Mouse (Mus musculus): ENCODE measurements at regions not wholly inside any gene's neighbourhood (a gene's known extent, or its start where the extent isn't known, plus 50 kb on each side); places are given as distances from the start of the nearest gene placed in this dataset.

DNA sequence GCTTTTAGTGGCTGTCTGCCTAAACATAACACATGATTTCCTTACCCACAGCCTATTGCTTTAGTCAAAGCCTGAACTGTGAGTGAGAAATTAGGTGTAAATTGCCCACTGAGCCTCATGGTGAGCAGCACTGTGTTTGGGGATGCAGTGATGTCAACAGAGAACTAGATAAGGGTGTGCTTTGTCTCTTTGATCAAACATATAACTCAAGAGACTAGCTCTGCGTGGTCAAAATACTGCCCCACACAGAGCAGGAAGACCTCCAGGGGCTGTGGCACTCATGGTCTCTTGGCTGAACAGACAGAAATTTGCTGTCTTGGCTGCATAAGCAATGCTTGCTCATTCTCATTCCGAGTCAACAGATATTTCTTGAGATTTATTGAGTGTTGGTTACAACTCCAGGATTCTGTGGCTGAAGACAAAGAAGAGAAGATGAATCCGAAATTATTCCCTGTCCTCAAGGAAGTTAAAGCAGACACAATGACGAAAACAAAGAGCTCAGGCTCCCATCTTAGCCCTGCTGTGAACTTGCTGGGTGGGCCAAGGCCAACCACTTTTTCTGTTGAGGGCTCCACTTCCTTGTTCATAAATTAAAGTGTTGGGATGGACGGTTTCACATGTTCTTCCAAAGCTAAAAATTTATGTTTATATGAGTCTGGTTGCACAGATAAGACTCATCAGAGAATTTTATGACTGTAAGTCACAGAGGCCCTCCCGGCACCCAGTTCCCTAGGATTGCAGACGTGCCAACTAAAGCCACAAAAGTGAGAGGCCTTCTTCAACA, 882.4 kb downstream of the Kcnma1 start:
- no peak overlapping the region for H3K27ac ChIP-seq (ENCODE audit: low read depth)
- H3K4me3 ChIP-seq (ENCODE audit: low read depth, low read length): no peak overlapping the region

DNA sequence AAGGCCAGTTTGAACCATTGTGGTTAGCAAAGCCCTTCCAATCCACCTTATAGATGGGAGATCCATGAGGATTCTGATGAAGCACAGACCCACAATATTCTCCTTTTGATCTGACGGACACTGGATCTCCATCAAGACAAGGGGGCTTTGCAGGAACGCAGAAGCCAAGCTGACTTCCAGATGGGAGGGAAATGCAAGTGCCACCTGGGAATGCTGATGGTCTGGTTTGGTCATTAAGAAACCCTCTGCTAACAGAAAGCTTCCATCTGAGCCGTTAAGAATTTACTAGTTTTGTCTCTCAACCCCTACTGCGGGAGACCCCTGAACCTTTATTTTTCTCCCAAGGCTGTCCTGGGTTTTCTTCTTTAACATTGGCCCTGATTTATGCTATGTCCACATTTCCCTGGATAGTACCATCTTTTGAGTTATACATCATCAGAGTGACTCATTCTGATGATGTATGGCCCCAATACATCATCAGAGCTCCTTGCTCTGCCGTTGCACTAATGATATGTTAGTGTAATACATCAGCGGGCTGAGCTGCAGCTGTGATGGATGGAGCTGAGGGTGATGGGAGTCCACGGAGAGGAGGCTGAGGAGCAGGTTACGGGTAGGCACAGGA, 898.3 kb downstream of the Kcnma1 start:
- no peaks in the 10 kb centered on the region for H3K9me3 ChIP-seq (replicated peaks; ENCODE audit: control insufficient read depth, low read length)
- TF ChIP-seq EP300 (IDR thresholded peaks at IDR 0.05; ENCODE audit: low read depth): no peak
- TF ChIP-seq CTCF (IDR thresholded peaks at IDR 0.05; ENCODE audit: low read depth): no peak

More for the DNA sequence above, 882.4 kb downstream of the Kcnma1 start:
- 67% methylated on average over 7 of the region's 7 CpGs for WGBS
- Histone ChIP-seq H3K27me3 (ENCODE audit: control insufficient read depth, insufficient read depth, low read length) (no peaks in the 10 kb centered on the region), H3K36me3 (replicated peaks; ENCODE audit: control insufficient read depth, insufficient read depth, low read length) (no peaks in the 10 kb centered on the region), H3K4me1 (ENCODE audit: control insufficient read depth, insufficient read depth) (no peaks in the 10 kb centered on the region), H3K9ac (replicated peaks; ENCODE audit: low read depth, low read length) (no peak overlapping the region), H3K9me3 (replicated peaks; ENCODE audit: control insufficient read depth, low read length) (no peaks in the 10 kb centered on the region), H3K4me2 (ENCODE audit: low read depth, low read length) (no peak overlapping the region)
- DNase-seq (ENCODE audit: low spot score): no peak
- ATAC-seq (ENCODE audit: insufficient read depth, low read depth): no peak
- TF ChIP-seq CTCF (IDR thresholded peaks at IDR 0.05; ENCODE audit: low read depth): no peak
- TF ChIP-seq EP300 (IDR thresholded peaks at IDR 0.05; ENCODE audit: low read depth): no peak

DNA sequence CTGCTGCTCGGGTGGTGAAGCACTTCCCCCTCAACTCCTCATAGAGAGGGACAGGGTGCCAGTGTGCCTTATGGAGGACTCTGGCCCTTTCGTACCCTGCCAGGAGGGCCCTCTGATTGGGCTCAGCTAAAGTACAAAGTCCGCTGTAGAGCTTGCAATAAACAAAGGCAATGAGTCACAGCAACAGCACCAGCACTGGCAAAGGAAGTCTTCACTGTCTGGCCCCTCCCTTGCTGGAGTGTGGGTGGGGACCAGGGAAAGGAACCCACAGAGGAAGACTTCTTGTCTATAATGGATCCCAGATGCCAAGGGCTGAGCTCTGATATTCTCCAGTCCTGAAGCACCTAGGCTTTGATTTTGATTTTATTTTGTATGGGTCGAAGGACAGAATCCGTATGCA, 899.4 kb downstream of the Kcnma1 start:
- H3K9me3 ChIP-seq (replicated peaks; ENCODE audit: control insufficient read depth, low read length): no peaks in the 10 kb centered on the region
- H3K4me1 ChIP-seq (ENCODE audit: control insufficient read depth, insufficient read depth): no peaks in the 10 kb centered on the region
- no peak overlapping the region for H3K4me2 ChIP-seq (ENCODE audit: low read depth, low read length)
- no peak overlapping the region for H3K4me3 ChIP-seq (ENCODE audit: low read depth, low read length)
- TF ChIP-seq EP300 (IDR thresholded peaks at IDR 0.05; ENCODE audit: low read depth): no peak
- TF ChIP-seq CTCF (IDR thresholded peaks at IDR 0.05; ENCODE audit: low read depth): no peak
- no peaks in the 10 kb centered on the region for H3K36me3 ChIP-seq (replicated peaks; ENCODE audit: control insufficient read depth, insufficient read depth, low read length)
- WGBS: 57% methylated on average over 5 of the region's 5 CpGs
- no peaks in the 10 kb centered on the region for H3K27me3 ChIP-seq (ENCODE audit: control insufficient read depth, insufficient read depth, low read length)
- no peak overlapping the region for H3K27ac ChIP-seq (ENCODE audit: low read depth)
- no peak overlapping the region for H3K9ac ChIP-seq (replicated peaks; ENCODE audit: low read depth, low read length)
- DNase-seq (ENCODE audit: low spot score) (no peak), ATAC-seq (ENCODE audit: insufficient read depth, low read depth) (no peak)

More for the DNA sequence above, 898.3 kb downstream of the Kcnma1 start:
- Histone ChIP-seq H3K36me3 (replicated peaks; ENCODE audit: control insufficient read depth, insufficient read depth, low read length) (no peaks in the 10 kb centered on the region), H3K4me1 (ENCODE audit: control insufficient read depth, insufficient read depth) (no peaks in the 10 kb centered on the region), H3K9ac (replicated peaks; ENCODE audit: low read depth, low read length) (no peak overlapping the region), H3K27me3 (ENCODE audit: control insufficient read depth, insufficient read depth, low read length) (no peaks in the 10 kb centered on the region), H3K27ac (ENCODE audit: low read depth) (no peak overlapping the region), H3K4me2 (ENCODE audit: low read depth, low read length) (no peak overlapping the region), H3K4me3 (ENCODE audit: low read depth, low read length) (no peak overlapping the region)
- ATAC-seq (ENCODE audit: insufficient read depth, low read depth) (no peak), DNase-seq (ENCODE audit: low spot score) (no peak)
- 73% methylated on average over 8 of the region's 8 CpGs for WGBS

DNA sequence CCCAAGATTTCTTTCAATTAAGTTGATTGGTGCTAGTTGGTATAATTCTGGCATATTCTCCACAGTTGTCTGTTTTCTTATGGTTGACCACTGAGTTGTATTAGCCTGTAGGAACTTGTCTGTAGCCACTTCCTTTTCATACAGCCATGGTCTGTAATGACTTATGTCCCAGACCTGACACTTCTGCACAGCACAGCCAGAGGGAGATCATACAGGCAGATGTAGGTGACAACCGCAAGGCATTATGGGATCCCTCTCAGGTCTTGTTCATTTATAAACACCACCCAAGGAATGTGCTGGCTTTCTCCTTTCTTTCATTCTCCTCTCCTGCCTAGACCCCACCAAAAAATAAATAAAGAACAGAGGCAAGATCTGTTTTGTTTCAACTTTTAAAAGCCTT, 899.8 kb downstream of the Kcnma1 start:
- Histone ChIP-seq H3K36me3 (replicated peaks; ENCODE audit: control insufficient read depth, insufficient read depth, low read length) (no peaks in the 10 kb centered on the region), H3K4me2 (ENCODE audit: low read depth, low read length) (no peak overlapping the region), H3K27me3 (ENCODE audit: control insufficient read depth, insufficient read depth, low read length) (no peaks in the 10 kb centered on the region), H3K4me1 (ENCODE audit: control insufficient read depth, insufficient read depth) (no peaks in the 10 kb centered on the region), H3K9ac (replicated peaks; ENCODE audit: low read depth, low read length) (no peak overlapping the region), H3K9me3 (replicated peaks; ENCODE audit: control insufficient read depth, low read length) (no peaks in the 10 kb centered on the region), H3K27ac (ENCODE audit: low read depth) (no peak overlapping the region), H3K4me3 (ENCODE audit: low read depth, low read length) (no peak overlapping the region)
- ATAC-seq (ENCODE audit: insufficient read depth, low read depth) (no peak), DNase-seq (ENCODE audit: low spot score) (no peak)
- WGBS: 92% methylated on average over 1 of the region's 1 CpGs
- TF ChIP-seq EP300 (IDR thresholded peaks at IDR 0.05; ENCODE audit: low read depth) (no peak), CTCF (IDR thresholded peaks at IDR 0.05; ENCODE audit: low read depth) (no peak)

DNA sequence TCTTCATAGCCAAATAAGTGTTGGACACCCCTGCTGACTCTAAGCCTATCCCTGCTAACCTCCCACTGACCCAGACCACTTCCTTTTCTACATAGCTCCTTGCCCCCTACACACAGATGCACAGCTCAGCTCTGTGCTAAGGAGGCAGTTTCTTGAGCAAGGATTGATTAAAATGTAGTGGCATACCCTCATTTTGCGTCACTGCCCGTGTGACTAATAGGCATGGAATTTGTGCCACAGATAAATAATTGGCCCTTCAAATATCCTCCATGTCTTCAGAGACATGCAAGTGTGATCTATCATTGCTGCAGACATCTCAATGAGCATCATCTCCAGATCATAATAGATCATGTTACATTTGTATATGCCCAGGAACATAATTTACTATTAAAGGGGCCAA, 901.9 kb downstream of the Kcnma1 start:
- Histone ChIP-seq H3K4me2 (ENCODE audit: low read depth, low read length) (no peak overlapping the region), H3K36me3 (replicated peaks; ENCODE audit: control insufficient read depth, insufficient read depth, low read length) (no peaks in the 10 kb centered on the region), H3K27ac (ENCODE audit: low read depth) (no peak overlapping the region), H3K9me3 (replicated peaks; ENCODE audit: control insufficient read depth, low read length) (no peaks in the 10 kb centered on the region), H3K27me3 (ENCODE audit: control insufficient read depth, insufficient read depth, low read length) (no peaks in the 10 kb centered on the region), H3K9ac (replicated peaks; ENCODE audit: low read depth, low read length) (no peak overlapping the region), H3K4me1 (ENCODE audit: control insufficient read depth, insufficient read depth) (no peaks in the 10 kb centered on the region), H3K4me3 (ENCODE audit: low read depth, low read length) (no peak overlapping the region)
- 70% methylated on average over 2 of the region's 2 CpGs for WGBS
- no peak for ATAC-seq (ENCODE audit: insufficient read depth, low read depth)
- DNase-seq (ENCODE audit: low spot score): no peak
- TF ChIP-seq CTCF (IDR thresholded peaks at IDR 0.05; ENCODE audit: low read depth) (no peak), EP300 (IDR thresholded peaks at IDR 0.05; ENCODE audit: low read depth) (no peak)
